Mouse (Mus musculus): ENCODE data around the gene Vwa5b1.
A peak's percentile ranks its signal among the peaks of the same experiment; 100 is the strongest.

The Vwa5b1 gene

GRCm38 (mm10) chr4:138576661-138577060 lies 59.0 kb downstream of the Vwa5b1 start:
- no peak for DNase-seq

GRCm38 (mm10) chr4:138574800-138575606 lies 60.7 kb downstream of the Vwa5b1 start:
- DNase-seq, result no peak

GRCm38 (mm10) chr4:138569928-138570327 lies 65.8 kb downstream of the Vwa5b1 start:
- DNase-seq, result no peak

- no peak for DNase-seq
Observed at GRCm38 (mm10) chr4:138568275-138568674, 67.4 kb downstream of the Vwa5b1 start.

- peak; percentile 89 for DNase-seq
Observed at GRCm38 (mm10) chr4:138561986-138562385, 73.7 kb downstream of the Vwa5b1 start.

GRCm38 (mm10) chr4:138555531-138555930 lies 80.2 kb downstream of the Vwa5b1 start:
- DNase-seq, result peak; percentile 77

- DNase-seq, result no peak
Observed at GRCm38 (mm10) chr4:138554934-138555333, 80.8 kb downstream of the Vwa5b1 start.

- no peak for DNase-seq
Observed at GRCm38 (mm10) chr4:138554302-138554701, 81.4 kb downstream of the Vwa5b1 start.

GRCm38 (mm10) chr4:138553516-138553933 lies 82.2 kb downstream of the Vwa5b1 start:
- peak; percentile 79 for DNase-seq

GRCm38 (mm10) chr4:138553116-138553515 lies 82.6 kb downstream of the Vwa5b1 start:
- DNase-seq, result no peak

- DNase-seq, result peak; percentile 63
Observed at GRCm38 (mm10) chr4:138551601-138552000, 84.1 kb downstream of the Vwa5b1 start.

GRCm38 (mm10) chr4:138550557-138550956 lies 85.1 kb downstream of the Vwa5b1 start:
- no peak for DNase-seq

- peak; percentile 42 for DNase-seq
Observed at GRCm38 (mm10) chr4:138548960-138549359, 86.7 kb downstream of the Vwa5b1 start.

GRCm38 (mm10) chr4:138548124-138548561 lies 87.5 kb downstream of the Vwa5b1 start:
- DNase-seq, result peak; percentile 87

GRCm38 (mm10) chr4:138547556-138547955 lies 88.1 kb downstream of the Vwa5b1 start:
- DNase-seq, result no peak

- DNase-seq, result no peak
Observed at GRCm38 (mm10) chr4:138547041-138547440, 88.6 kb downstream of the Vwa5b1 start.

- no peak for DNase-seq
Observed at GRCm38 (mm10) chr4:138546241-138546640, 89.4 kb downstream of the Vwa5b1 start.

- peak; percentile 90 for DNase-seq
Observed at GRCm38 (mm10) chr4:138543177-138543576, 92.5 kb downstream of the Vwa5b1 start.

GRCm38 (mm10) chr4:138538084-138538449 lies 97.6 kb downstream of the Vwa5b1 start:
- no peak for DNase-seq

- peak; percentile 88 for DNase-seq
Observed at GRCm38 (mm10) chr4:138537210-138538083, 98.2 kb downstream of the Vwa5b1 start.

- DNase-seq, result no peak
Observed at GRCm38 (mm10) chr4:138535610-138536009, 100.1 kb downstream of the Vwa5b1 start.

GRCm38 (mm10) chr4:138533877-138534276 lies 101.8 kb downstream of the Vwa5b1 start:
- DNase-seq, result no peak

- no peak for DNase-seq
Observed at GRCm38 (mm10) chr4:138531761-138532160, 103.9 kb downstream of the Vwa5b1 start.

GRCm38 (mm10) chr4:138530011-138530410 lies 105.7 kb downstream of the Vwa5b1 start:
- peak; percentile 60 for DNase-seq

Data from right cerebral cortex, adult 18-20 months (tissue).